Mouse (Mus musculus) left cerebral cortex, adult 2 months (tissue): ENCODE measurements around the gene Bloc1s6. TPM values are rescaled to one million over a fixed set of nuclear protein-coding genes. Genes with fewer than 3 reads are reported as not detected.

Experiments
- DNase-seq, 2 experiments: peaks; one replicate each; pipeline ENCODE4 v3.0.0; 2021 to 2022; ENCODE audit warnings: low spot score in 2 of 2, mixed read lengths in 1 of 2; ENCODE audit errors: extremely low spot score in 1 of 2
- H3K27ac ChIP-seq: fragments of 200-600 bp; 2 replicates; pipeline ENCODE4 v1.8.1; 2022
- H3K4me3 ChIP-seq: fragments of 200-600 bp; 2 replicates; pipeline ENCODE4 v1.8.1; 2022
- CTCF ChIP-seq: fragments of 200-600 bp; IDR thresholded peaks from 2 replicates; pipeline ENCODE4 v1.8.1; 2022; ENCODE audit warnings: antibody characterized with exemption, mild to moderate bottlenecking, moderate library complexity
- intact Hi-C: fragments of 180-260 bp; cut with DNase I; formaldehyde crosslinking; loops from one replicate; pipeline ENCODE4 v1.15.1; 2025
- long read RNA-seq, 2 experiments: library from polyadenylated mRNA; stranded (forward); transcript quantifications; one replicate each; pipeline ENCODE4 v2.0.0; 2021; ENCODE audit warnings: borderline mapping rate in 2 of 2
- total RNA-seq, 2 experiments: library from RNA; stranded (reverse); gene quantifications; 2 replicates each; pipeline ENCODE4 v1.2.3; 2021

Bloc1s6 gene
- total RNA-seq: 10 to 100 TPM; 28.2 to 34.3 TPM
- long read RNA-seq, experiment 1, transcript Bloc1s6-201 (5 exons, 3,484 nt): major isoform, 40 of 53 reads
- long read RNA-seq, experiment 1, transcript Bloc1s6-206 (5 exons, 2,088 nt): minor isoform, 5 of 53 reads
- long read RNA-seq, experiment 1, partial matches to known transcripts: 1 of 53 reads
- long read RNA-seq, experiment 1, other reads (novel, unspliced or antisense): 6 of 53 reads
- long read RNA-seq, experiment 2, transcript Bloc1s6-201 (5 exons, 3,484 nt): major isoform, 25 of 29 reads
- long read RNA-seq, experiment 2, partial matches to known transcripts: 0 of 29 reads
- long read RNA-seq, experiment 2, other reads (novel, unspliced or antisense): 0 of 29 reads

GRCm38 (mm10) chr2:122737894-122738830, at the start of gene Bloc1s6:
TSS of gene Bloc1s6 (plus strand) at chr2:122738503.
- TF ChIP-seq CTCF: no peak
- Histone ChIP-seq H3K27ac (peak within 1 kb of the TSS; percentile 98), H3K4me3 (peak within 1 kb of the TSS; percentile 100)
- peak; percentile 87 to 91 for DNase-seq
- intact Hi-C loops: loop anchor here (2.0 kb wide), 2 partner anchors 35 to 361 kb away; partner anchors contain the start of gene Slc30a4

DNA sequence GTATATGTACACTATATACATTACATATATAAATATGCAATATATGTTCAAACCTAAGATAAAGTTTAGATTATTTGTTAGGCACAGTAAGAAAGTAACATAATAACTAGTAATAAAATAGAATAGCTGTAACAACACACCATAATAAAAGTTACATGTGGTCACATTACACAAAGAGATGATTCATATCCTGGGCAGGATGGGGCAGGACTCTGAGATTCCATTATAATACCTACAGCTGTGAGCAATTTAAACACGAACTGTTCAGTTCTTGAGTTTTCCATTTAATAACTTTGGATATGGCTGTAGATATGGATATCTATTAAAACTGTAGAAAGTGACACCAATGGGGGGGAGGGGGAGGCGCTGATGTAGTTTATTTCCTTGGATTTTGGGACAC, 40.8 kb upstream of the Bloc1s6 start:
- no peak for TF ChIP-seq CTCF
- DNase-seq: no peak
- H3K27ac ChIP-seq: no peak overlapping the region
- no peak overlapping the region for H3K4me3 ChIP-seq
- intact Hi-C loops: no loop called here

DNA sequence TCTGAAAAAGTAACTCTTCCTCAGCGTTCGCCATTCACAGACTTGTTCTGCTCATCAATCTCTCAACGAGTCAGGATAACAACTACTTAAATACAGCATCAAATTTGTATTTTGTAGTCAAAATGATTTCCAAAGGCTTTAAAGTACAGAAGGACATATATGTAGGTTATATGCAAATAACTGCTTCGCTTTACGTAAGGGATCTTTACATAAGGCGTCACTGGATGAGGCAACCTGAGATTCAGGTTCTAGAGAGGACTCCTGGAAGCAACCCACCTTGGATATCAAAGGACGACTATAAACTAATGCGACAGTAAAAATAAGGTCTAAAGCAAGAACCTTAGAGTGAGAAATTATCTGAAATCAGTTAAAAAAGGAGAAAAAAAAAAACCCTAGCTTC, 37.3 kb upstream of the Bloc1s6 start:
- Histone ChIP-seq H3K27ac (peak overlapping the region; percentile 85), H3K4me3 (peak overlapping the region; percentile 92)
- DNase-seq: no peak
- TF ChIP-seq CTCF: no peak
- intact Hi-C loops: loop anchor here (5.0 kb wide), 1 partner anchor 324 kb away; no protein-coding TSS in a partner anchor

GRCm38 (mm10) chr2:122701871-122702180, 36.5 kb upstream of the Bloc1s6 start:
- H3K27ac ChIP-seq: peak overlapping the region; percentile 85
- intact Hi-C loops: loop anchor here (2.0 to 5.0 kb wide), 3 partner anchors 19 to 325 kb away; partner anchors contain the start of gene Bloc1s6
- peak in 1 of 2 experiments; percentile 30 for DNase-seq
- peak overlapping the region; percentile 92 for H3K4me3 ChIP-seq
- no peak for TF ChIP-seq CTCF

DNA sequence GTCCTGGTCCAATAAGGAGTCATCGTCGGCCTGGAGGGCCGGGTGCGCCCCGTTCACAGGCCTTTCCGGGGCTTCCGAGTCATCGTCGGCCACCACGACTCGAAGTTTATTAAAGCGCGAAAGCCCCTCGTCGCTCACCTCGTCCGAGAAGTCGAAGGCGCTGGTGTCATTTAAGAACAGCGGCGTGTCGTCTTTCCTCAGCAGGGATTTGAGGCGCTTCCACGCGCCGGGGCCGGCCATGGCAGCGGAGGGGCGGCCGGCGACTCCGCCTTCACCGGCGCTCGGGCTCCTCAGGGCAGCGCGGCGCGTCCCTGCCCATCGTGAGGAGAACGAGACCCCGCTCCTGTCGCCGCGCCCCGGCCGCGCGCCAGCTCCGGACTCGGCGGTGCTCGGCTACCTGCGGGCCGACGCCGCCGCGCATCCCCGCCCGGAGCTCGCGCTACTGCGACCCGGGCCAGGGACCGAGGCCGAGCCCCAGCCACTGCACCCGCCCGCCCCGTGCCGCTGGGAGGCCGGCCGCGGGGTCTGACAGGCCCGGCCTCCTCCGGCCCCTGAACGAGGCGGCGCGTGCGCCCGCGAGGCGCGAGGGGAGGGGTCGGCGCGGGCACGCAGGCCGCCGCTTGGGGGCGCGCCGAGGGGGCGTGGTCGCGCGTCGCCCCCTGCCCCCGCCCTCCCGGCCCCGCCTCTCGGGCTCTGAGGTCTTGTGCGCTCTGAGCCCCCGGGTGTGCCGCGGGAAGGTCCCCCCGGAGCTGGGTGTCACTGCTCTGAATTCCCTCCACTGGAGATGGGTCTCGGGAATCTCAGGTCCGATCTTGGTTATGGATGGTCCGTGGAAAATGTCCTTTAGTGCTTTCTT, 35.9 kb upstream of the Bloc1s6 start, which contains the start of gene Slc30a4:
TSS of gene Slc30a4 (minus strand) at position 483 of the 856 bp plus-strand sequence.
- TF ChIP-seq CTCF: peak; percentile 5; the same call in 1 of the 2 replicates

GRCm38 (mm10) chr2:122704572-122704971, 33.7 kb upstream of the Bloc1s6 start:
- no peak for TF ChIP-seq CTCF
- no peak overlapping the region for H3K4me3 ChIP-seq
- no peak overlapping the region for H3K27ac ChIP-seq
- DNase-seq: no peak
- intact Hi-C loops: loop anchor here (5.0 kb wide), 1 partner anchor 327 kb away; no protein-coding TSS in a partner anchor

More for the DNA sequence above, 35.9 kb upstream of the Bloc1s6 start, which contains the start of gene Slc30a4:
- DNase-seq: peak; percentile 77 to 81
- peak within 1 kb of the TSS; percentile 85 for H3K27ac ChIP-seq
- intact Hi-C loops: loop anchor here (2.0 to 5.0 kb wide), 3 partner anchors 20 to 325 kb away; partner anchors contain the start of gene Bloc1s6
- peak within 1 kb of the TSS; percentile 92 for H3K4me3 ChIP-seq

- intact Hi-C loops: no loop called here
- no peak overlapping the region for H3K4me3 ChIP-seq
- TF ChIP-seq CTCF: no peak
- H3K27ac ChIP-seq: no peak overlapping the region
- DNase-seq: no peak
These were observed 30.2 kb upstream of the Bloc1s6 start for GRCm38 (mm10) chr2:122708080-122708479.

GRCm38 (mm10) chr2:122709156-122709555, 29.1 kb upstream of the Bloc1s6 start:
- intact Hi-C loops: no loop called here

DNA sequence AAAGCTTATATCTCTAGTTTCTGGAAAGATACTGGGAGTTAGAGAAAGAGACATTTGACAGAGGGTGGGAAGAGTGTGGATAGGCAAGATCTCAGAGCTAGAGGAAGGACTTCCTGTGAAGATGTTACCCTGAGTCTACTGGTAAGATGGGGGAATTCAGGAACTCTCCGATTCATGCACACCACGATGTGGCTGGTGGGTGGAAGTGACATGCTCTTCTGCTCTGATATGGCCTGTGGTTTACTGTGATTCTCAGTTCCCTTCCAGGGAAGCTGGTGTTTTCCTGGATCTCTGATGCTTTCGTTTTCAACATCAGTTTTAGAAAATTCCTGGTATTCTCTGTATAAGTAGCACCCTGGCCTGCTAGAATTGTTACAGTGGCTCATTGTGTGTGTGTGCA, 26.4 kb upstream of the Bloc1s6 start:
- Histone ChIP-seq H3K4me3 (no peak overlapping the region), H3K27ac (no peak overlapping the region)
- no peak for TF ChIP-seq CTCF
- DNase-seq: no peak
- intact Hi-C loops: no loop called here

More at GRCm38 (mm10) chr2:122709156-122709555, 29.1 kb upstream of the Bloc1s6 start:
- DNase-seq: no peak
- Histone ChIP-seq H3K4me3 (no peak overlapping the region), H3K27ac (no peak overlapping the region)
- no peak for TF ChIP-seq CTCF

GRCm38 (mm10) chr2:122712848-122713247, 25.5 kb upstream of the Bloc1s6 start:
- no peak for DNase-seq
- intact Hi-C loops: no loop called here
- H3K4me3 ChIP-seq: no peak overlapping the region
- no peak overlapping the region for H3K27ac ChIP-seq
- TF ChIP-seq CTCF: no peak
